Mouse (Mus musculus) gastrocnemius, postnatal 4 days (tissue): ENCODE measurements around the gene Psmb11. TPM values are rescaled to one million over a fixed set of nuclear protein-coding genes. Genes with fewer than 3 reads are reported as not detected.
A peak's percentile ranks its signal among the peaks of the same experiment; 100 is the strongest.
"Not testable (repeated sequence)": the region's sequence is repeated elsewhere in the genome, so short reads cannot be mapped to it uniquely, and the experiment has no call there.

Experiments used
- DNase-seq, 2 experiments: peaks; one replicate each; pipeline ENCODE4 v3.0.0; 2021 to 2022; ENCODE audit warnings: low spot score in 2 of 2, mixed read lengths in 2 of 2
- total RNA-seq, 2 experiments: library from RNA; stranded (reverse); gene quantifications; 2 replicates each; pipeline ENCODE4 v1.2.3; 2021

The Psmb11 gene
- total RNA-seq, 2 experiments from 2014 or later = not detected

GRCm38 (mm10) chr14:54603038-54603654 lies 18.1 kb upstream of the Psmb11 start:
- DNase-seq = peak; percentile 92 to 96

DNA sequence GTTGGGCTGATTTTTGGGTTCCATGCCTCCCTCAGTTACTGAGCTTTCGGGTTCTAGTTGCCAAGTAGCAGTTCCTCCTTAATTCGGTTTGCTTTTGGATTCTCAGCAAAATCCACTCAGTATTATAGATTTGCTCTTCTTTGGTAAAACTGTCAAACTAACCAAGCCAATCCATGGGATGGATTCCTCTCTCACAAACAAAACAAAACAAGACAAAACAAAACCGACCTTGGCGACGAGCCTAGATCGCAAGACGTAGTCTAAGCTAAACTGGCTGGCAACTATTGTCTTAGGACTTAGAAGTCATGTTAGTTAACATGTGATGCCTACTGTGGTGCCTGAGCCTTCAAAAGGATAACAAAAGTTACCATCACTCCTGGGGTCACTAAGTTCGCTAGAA lies 17.5 kb upstream of the Psmb11 start:
- DNase-seq = no peak

DNA sequence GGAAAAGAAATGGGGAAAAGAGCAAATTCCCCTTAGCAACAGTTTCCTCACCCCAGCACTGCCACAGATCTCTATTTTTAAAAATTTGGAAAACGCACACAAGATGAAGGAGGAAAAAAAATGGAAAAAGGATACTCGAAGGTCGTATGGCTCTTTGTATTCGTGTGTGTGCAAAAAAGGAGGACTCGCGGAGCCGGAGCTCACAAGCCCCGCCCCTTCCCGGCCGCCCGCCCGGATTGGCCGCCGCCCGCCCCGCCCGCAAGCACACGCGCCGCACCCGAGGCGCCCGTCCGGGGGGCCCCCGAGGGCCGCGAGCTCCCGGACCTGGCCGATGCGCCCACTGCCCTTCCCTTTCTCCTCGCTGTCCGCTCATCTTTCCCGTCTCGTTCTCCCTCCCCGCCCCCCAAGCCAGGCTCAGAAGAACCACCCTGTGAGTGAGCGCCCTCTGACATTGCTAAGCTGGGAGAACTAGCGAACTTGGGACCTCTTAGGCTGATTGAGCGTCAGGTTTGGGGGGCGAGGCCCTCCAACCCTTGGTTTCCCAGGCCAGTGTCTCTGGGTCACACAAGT lies 15.4 kb upstream of the Psmb11 start, which contains the start of gene 4931414P19Rik:
Gene 4931414P19Rik (minus strand): TSS at position 242 of the 570 bp plus-strand sequence.
- DNase-seq = peak; percentile 85 to 90

DNA sequence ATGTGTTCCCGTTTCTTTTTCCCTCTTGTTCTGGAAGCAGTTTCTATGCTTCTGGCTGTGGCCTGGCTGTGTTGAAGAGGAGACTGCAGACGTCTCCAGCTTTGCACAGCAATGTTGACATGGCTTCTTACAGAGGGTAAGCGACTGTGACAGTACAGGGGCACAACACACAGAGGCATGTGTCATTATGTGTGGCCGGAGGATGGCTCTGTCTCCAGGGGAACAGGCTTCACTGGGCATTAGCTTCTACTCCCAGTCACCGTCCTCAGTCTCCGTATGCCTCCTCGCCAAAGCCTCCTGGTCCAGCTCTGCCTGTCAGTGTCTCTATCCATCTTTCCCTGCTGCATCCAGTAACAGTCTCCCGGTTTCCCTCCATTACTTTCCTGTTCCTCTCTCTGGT lies 14.0 kb upstream of the Psmb11 start:
- no peak for DNase-seq

DNA sequence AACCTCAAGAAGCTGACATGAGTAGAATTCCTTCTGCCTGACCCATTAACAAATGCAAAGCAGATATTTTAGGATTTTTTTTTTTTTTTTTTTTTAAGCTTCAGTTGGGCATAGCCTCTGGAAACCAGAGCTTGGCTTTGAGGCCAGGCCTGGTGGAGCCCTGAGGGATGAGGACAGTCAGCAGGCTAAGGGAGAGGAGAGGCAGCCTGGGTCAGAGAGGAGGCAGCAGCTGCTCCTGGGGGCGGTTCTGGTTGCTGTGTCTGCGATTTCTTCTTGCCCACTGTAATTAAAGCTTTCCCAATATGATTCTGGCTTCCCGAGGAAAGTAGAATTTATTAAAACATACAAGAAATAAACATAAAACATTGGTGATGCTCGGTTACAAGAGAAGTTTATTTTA lies 12.0 kb upstream of the Psmb11 start:
- no peak for DNase-seq

- DNase-seq = no peak
These were observed 11.3 kb upstream of the Psmb11 start for GRCm38 (mm10) chr14:54609962-54610361.

GRCm38 (mm10) chr14:54610648-54611047 lies 10.6 kb upstream of the Psmb11 start:
- no peak for DNase-seq

DNA sequence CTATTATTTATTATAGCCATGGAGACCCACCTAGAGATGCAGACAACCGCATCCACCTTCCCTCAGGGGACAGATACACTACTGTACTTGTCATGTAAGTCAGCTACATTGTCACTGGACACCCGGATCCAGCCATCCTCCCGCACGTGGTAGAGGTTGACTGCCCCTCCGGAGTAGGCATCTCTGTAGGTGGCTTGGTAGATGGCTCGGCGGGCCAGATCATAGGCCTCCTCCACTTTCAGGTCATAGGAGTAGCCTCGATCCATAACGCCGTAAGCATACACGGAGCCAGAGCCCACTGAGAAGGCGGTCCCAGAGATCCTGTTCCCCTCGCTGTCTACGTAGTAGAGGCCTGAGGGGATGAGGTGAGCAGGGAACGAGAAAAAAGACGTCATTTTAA lies 7.1 kb upstream of the Psmb11 start:
- not testable (repeated sequence) for DNase-seq

- no peak for DNase-seq
These were observed 4.9 kb upstream of the Psmb11 start for GRCm38 (mm10) chr14:54616226-54616825.

- DNase-seq = no peak
These were observed 3.9 kb upstream of the Psmb11 start for GRCm38 (mm10) chr14:54617152-54617896.

GRCm38 (mm10) chr14:54617897-54618365 lies 3.3 kb upstream of the Psmb11 start, which contains the start of gene Psmb5:
Gene Psmb5, minus strand, starts transcription at chr14:54618022.
- peak; percentile 70 to 87 for DNase-seq

- DNase-seq = no peak
These were observed 2.1 kb downstream of the Psmb11 start for GRCm38 (mm10) chr14:54623334-54623733.

DNA sequence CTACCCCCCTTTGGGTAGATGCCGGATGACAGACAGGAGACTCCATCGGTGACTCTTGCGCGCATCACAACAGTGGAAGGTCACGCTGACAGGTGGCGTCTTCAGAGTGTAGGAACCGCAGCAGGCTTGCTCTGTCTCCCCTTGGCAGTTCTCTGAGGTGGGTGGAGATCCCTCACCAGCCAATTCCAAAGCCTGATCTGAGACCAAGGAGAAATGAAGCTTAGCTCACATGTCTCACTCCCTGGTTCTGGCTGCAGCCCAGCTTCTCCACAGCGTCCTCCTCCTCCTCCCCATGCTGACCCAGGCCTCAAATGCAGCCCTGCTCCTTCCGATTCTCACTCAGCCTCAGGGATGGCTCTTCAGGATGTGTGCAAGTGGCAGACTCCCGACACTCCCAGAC lies 3.7 kb downstream of the Psmb11 start:
- DNase-seq = no peak

GRCm38 (mm10) chr14:54628103-54628502 lies 6.9 kb downstream of the Psmb11 start:
- DNase-seq = no peak

DNA sequence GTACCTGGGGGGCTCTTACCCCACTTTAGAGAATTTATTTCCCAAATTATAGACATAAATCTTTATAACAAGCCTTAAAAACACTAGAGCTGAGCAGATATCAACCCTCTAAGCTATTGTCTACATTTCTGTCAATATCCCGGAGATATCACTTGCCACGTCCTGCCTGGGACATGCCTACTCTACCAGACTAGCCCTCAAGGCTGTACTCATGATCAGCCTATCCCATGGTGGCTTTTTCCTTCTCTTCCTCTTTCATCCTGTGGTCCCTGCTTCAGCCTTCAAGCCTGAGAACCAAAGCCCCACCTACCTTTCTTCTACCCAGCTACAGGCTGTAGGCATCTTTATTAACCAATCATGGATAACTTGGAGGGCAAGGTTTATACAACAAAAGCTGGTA lies 8.6 kb downstream of the Psmb11 start:
- no peak for DNase-seq

GRCm38 (mm10) chr14:54630583-54631239 lies 9.5 kb downstream of the Psmb11 start:
- DNase-seq = no peak

DNA sequence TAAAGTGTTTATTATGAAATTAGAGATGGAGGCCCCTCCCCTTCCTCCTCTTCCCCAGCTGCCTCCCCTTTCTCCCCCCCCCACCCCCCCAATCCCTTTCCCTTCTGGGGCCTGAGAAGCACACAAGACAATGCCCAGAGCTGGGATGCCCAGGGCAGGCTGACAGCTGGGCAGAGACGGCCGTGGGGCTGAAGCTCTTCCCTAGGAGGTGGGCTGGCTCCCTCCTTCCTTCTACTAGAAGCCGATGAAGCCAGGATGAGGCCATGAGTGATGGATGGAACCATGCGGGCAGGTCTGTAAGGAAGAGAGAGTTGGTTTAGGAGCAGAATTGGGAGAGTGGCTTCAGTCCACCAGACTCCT lies 10.0 kb downstream of the Psmb11 start:
- DNase-seq = no peak

DNA sequence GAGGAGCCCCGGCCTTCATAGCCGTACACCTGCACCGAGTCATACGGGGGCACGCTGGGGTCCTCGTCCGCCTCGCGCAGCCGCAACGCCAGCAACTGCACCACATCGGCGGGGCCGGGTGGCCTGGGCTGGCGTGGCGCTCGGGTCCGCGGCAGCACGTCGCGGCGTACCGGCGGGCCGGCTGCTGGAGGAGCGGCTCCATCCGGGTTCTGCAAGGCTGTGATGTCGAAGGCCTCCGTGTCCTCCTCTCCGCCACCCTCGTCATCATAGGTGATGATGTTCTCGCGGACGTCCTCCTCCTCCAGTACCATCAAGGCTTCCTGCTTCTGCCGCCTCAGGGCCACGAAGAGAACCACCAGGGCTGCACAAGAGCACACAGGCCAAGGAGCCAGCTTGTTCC lies 11.0 kb downstream of the Psmb11 start:
- DNase-seq = no peak

DNA sequence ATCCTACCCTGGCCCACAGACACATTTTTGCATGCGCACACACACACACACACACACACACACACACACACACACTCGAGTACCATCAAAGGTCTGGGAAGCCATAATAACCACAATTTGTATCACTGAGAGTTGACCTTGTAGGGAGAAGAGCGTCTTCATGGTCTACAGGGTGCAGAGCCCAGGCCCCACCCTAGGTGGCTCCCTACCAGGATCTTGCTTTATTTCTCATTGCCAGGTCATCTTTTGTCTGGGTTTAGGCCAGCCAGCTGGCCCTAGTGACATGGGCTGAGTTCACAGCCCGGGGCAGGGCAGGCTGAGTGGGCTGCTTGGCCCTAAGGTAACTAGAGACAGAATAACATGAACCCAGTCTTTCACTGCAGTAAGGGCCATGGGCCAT lies 12.9 kb downstream of the Psmb11 start:
- no peak for DNase-seq

GRCm38 (mm10) chr14:54636954-54637353 lies 15.7 kb downstream of the Psmb11 start:
- no peak for DNase-seq

GRCm38 (mm10) chr14:54638210-54638609 lies 17.0 kb downstream of the Psmb11 start:
- DNase-seq = no peak
